Mouse (Mus musculus): Measurements from ENCODE around the gene Tex19.2.

DNA sequence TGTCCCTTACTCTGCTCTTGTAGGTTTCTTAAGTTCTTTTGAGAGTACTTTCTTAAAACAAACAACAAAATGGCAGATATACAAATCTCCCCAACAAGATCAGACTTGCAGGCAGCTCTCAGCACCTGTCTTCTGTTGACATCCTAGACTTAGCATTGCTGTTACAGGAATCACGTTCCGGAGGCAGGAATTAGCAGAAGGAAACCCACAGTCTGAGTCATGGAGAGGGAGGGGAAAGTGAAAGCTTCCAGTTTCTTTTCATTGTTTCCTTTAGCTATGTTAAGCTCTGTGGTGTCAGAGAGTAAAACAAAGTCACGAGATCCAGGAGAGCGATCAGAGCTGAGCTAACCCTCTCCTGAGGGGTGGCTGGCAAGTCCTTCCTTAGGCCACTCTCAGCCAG lies 27.5 kb downstream of the Tex19.2 start:
- TF ChIP-seq CTCF (IDR thresholded peaks at IDR 0.05; ENCODE audit: low read depth, low read length): no peak
- no peak for TF ChIP-seq POLR2A (IDR thresholded peaks at IDR 0.05; ENCODE audit: borderline replicate concordance, low read depth, low read length)
